Mouse (Mus musculus) liver, embryonic 14.5 days (tissue): ENCODE results near the gene Trim59.
A peak's percentile ranks its signal among the peaks of the same experiment; 100 is the strongest.

Experiments used
- CTCF ChIP-seq: IDR thresholded peaks from 2 replicates; pipeline ENCODE4 v1.5.1; 2016; ENCODE audit warnings: antibody characterized with exemption, low read depth, control low read depth
- EP300 ChIP-seq: IDR thresholded peaks from 2 replicates; pipeline ENCODE4 v1.6.1; 2016; ENCODE audit warnings: antibody characterized with exemption, low read depth

- TF ChIP-seq CTCF = no peak
- TF ChIP-seq EP300 = peak; percentile 26; the same call in 1 of the 2 replicates
Observed at GRCm38 (mm10) chr3:69046509-69046908, 2.0 kb upstream of the Trim59 start.
